Mouse (Mus musculus) testis, postnatal 10 days (tissue): ENCODE results near the gene Pcolce.
A peak's percentile ranks its signal among the peaks of the same experiment; 100 is the strongest.

Experiments
- DNase-seq: peaks from one replicate; pipeline ENCODE4 v3.0.0; 2021; ENCODE audit warnings: low spot score

Gene Pcolce

GRCm38 (mm10) chr5:137595921-137596320 is 17.7 kb downstream of the Pcolce start:
- no peak for DNase-seq

- no peak for DNase-seq
These were observed 23.1 kb downstream of the Pcolce start for GRCm38 (mm10) chr5:137590507-137590906.

- DNase-seq, result peak; percentile 76
These were observed 28.6 kb downstream of the Pcolce start for GRCm38 (mm10) chr5:137584976-137585375.

- no peak for DNase-seq
These were observed 29.9 kb downstream of the Pcolce start for GRCm38 (mm10) chr5:137583670-137584169.

GRCm38 (mm10) chr5:137582702-137583101 is 30.9 kb downstream of the Pcolce start:
- no peak for DNase-seq

- no peak for DNase-seq
These were observed 33.3 kb downstream of the Pcolce start for GRCm38 (mm10) chr5:137580246-137580645.

GRCm38 (mm10) chr5:137574470-137574901 is 39.1 kb downstream of the Pcolce start:
- DNase-seq, result peak; percentile 68

GRCm38 (mm10) chr5:137570691-137571586 is 42.6 kb downstream of the Pcolce start:
- DNase-seq, result no peak

GRCm38 (mm10) chr5:137570181-137570580 is 43.4 kb downstream of the Pcolce start:
- no peak for DNase-seq

GRCm38 (mm10) chr5:137569665-137570064 is 43.9 kb downstream of the Pcolce start, which contains the start of gene Tfr2:
TSS of gene Tfr2 (plus strand) at chr5:137569840.
- peak; percentile 80 for DNase-seq

- DNase-seq, result no peak
These were observed 44.6 kb downstream of the Pcolce start for GRCm38 (mm10) chr5:137569031-137569430.

- DNase-seq, result peak; percentile 51
These were observed 45.3 kb downstream of the Pcolce start for GRCm38 (mm10) chr5:137568223-137568798.

- DNase-seq, result no peak
These were observed 47.2 kb downstream of the Pcolce start for GRCm38 (mm10) chr5:137566416-137566815.

GRCm38 (mm10) chr5:137565744-137566143 is 47.8 kb downstream of the Pcolce start:
- DNase-seq, result no peak

- no peak for DNase-seq
These were observed 50.6 kb downstream of the Pcolce start for GRCm38 (mm10) chr5:137562965-137563364.

GRCm38 (mm10) chr5:137561556-137561955 is 52.0 kb downstream of the Pcolce start:
- DNase-seq, result no peak
